Mouse (Mus musculus): ENCODE measurements at regions not wholly inside any gene's neighbourhood (a gene's known extent, or its start where the extent isn't known, plus 50 kb on each side); places are given as distances from the start of the nearest gene placed in this dataset.

- no peak for ATAC-seq (ENCODE audit: low FRiP score)
- no peaks in the 10 kb centered on the region for H3K27me3 ChIP-seq
- no peaks in the 10 kb centered on the region for H3K36me3 ChIP-seq (replicated peaks)
- 78% methylated on average over 5 of the region's 5 CpGs for WGBS
- H3K9ac ChIP-seq = no peak overlapping the region
- no peak overlapping the region for H3K27ac ChIP-seq
- no peaks in the 10 kb centered on the region for H3K9me3 ChIP-seq
- no peak overlapping the region for H3K4me2 ChIP-seq
- H3K4me1 ChIP-seq = no peaks in the 10 kb centered on the region
- no peak overlapping the region for H3K4me3 ChIP-seq (replicated peaks)
Measured at GRCm38 (mm10) chr1:168582434-168582833, 150.4 kb upstream of the Pbx1 start.

DNA sequence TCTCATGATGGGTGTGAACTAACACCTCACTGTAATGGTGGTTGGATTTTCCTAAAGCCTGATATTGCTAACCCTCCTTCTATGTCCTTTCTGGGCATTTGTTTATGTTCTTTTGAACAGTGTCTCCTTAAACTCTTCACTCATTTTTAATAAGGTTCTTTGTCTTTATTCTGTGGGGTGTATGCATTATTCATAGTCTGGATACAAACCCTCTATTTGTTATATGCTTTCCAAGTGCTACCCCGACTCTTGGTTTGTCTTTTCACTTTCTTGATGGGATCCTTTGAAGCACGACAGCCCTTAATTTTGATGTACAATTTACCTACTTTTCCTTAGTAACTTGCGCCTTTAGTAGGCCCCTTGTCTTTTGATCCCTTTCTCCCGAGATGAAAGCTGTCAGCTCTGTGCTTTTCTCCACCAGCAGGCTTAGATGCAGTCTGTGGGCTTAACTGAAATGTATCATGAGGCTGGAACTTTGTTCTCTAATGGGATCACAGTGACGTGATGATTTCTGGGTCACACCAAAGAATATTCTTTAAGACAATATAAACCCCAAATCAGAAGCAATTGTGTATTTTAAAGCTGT lies 138.0 kb upstream of the Pbx1 start:
- H3K9me3 ChIP-seq = no peaks in the 10 kb centered on the region
- WGBS = 24% methylated on average over 5 of the region's 5 CpGs
- no peaks in the 10 kb centered on the region for H3K36me3 ChIP-seq (replicated peaks)
- no peaks in the 10 kb centered on the region for H3K27me3 ChIP-seq
- no peak for ATAC-seq (ENCODE audit: low FRiP score)
- no peak overlapping the region for H3K27ac ChIP-seq
- no peak overlapping the region for H3K4me2 ChIP-seq
- peaks cover 9% of the 10 kb centered on the region; the same call in 1 of the 2 replicates for H3K4me1 ChIP-seq
- no peak overlapping the region for H3K9ac ChIP-seq
- H3K4me3 ChIP-seq (replicated peaks) = no peak overlapping the region

GRCm38 (mm10) chr1:168552394-168552793 lies 120.3 kb upstream of the Pbx1 start:
- Histone ChIP-seq H3K9ac (no peak overlapping the region), H3K27me3 (no peaks in the 10 kb centered on the region), H3K4me2 (no peak overlapping the region), H3K27ac (no peak overlapping the region), H3K36me3 (replicated peaks) (no peaks in the 10 kb centered on the region), H3K9me3 (no peaks in the 10 kb centered on the region), H3K4me1 (peaks cover 18% of the 10 kb centered on the region), H3K4me3 (replicated peaks) (no peak overlapping the region)
- 57% methylated on average over 3 of the region's 3 CpGs for WGBS
- ATAC-seq (ENCODE audit: low FRiP score) = no peak

- peak; percentile 92 for ATAC-seq (ENCODE audit: low FRiP score)
- 12% methylated on average over 7 of the region's 7 CpGs for WGBS
- Histone ChIP-seq H3K4me1 (peaks cover 18% of the 10 kb centered on the region), H3K9ac (no peak overlapping the region), H3K36me3 (replicated peaks) (no peaks in the 10 kb centered on the region), H3K27me3 (no peaks in the 10 kb centered on the region), H3K4me3 (replicated peaks) (no peak overlapping the region), H3K9me3 (no peaks in the 10 kb centered on the region), H3K27ac (peak overlapping the region; percentile 74), H3K4me2 (peak overlapping the region; percentile 13; the same call in 1 of the 2 replicates)
Measured at GRCm38 (mm10) chr1:168549807-168550435, 117.9 kb upstream of the Pbx1 start.

DNA sequence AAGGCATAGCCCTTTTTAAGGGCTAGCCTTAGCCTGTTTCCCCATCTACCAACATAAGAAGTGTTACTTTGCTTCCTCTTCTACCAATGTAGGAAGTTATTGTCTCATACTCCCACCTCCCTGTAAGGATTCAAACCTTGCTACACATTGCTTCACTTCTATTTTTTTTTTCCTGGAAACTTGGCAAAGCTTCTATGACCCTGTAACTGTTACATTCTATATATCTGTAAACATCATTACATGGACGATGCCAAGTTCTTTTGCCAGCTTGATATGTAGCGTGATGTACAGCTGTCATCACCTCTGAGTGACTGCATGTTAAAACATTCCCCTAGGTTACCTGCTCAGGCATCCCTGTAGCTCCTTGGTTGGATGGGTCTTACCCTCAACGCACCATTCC lies 114.1 kb upstream of the Pbx1 start:
- H3K9me3 ChIP-seq = no peaks in the 10 kb centered on the region
- no peak overlapping the region for H3K4me3 ChIP-seq (replicated peaks)
- H3K4me2 ChIP-seq = no peak overlapping the region
- no peaks in the 10 kb centered on the region for H3K27me3 ChIP-seq
- H3K27ac ChIP-seq = no peak overlapping the region
- H3K36me3 ChIP-seq (replicated peaks) = no peaks in the 10 kb centered on the region
- no peak for ATAC-seq (ENCODE audit: low FRiP score)
- H3K4me1 ChIP-seq = peaks cover 21% of the 10 kb centered on the region
- WGBS = 95% methylated on average over 3 of the region's 3 CpGs
- no peak overlapping the region for H3K9ac ChIP-seq

GRCm38 (mm10) chr1:168545072-168545780 lies 113.2 kb upstream of the Pbx1 start:
- ATAC-seq (ENCODE audit: low FRiP score) = no peak
- no peak overlapping the region for H3K4me2 ChIP-seq
- no peaks in the 10 kb centered on the region for H3K27me3 ChIP-seq
- H3K9ac ChIP-seq = no peak overlapping the region
- 90% methylated on average over 7 of the region's 7 CpGs for WGBS
- peaks cover 13% of the 10 kb centered on the region for H3K4me1 ChIP-seq
- no peaks in the 10 kb centered on the region for H3K9me3 ChIP-seq
- no peak overlapping the region for H3K27ac ChIP-seq
- no peaks in the 10 kb centered on the region for H3K36me3 ChIP-seq (replicated peaks)
- H3K4me3 ChIP-seq (replicated peaks) = no peak overlapping the region

DNA sequence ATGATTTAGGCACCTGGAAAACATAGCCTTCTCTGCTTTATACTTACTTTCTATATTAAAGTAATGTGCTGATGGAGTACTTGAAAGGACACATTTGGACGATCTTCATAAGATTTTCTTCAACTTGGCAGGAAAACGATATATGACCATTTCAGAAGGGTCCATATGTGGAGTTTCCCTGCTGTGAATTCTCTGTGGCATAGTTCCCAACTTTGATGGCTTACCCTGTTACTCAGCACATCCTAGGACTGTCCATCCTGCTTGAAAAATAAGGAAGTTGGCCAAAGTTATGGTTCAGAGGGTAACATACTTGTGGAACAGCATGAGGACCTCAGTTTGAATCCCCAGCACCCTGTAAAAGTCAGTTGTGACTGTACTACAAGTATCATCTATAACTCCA lies 109.2 kb upstream of the Pbx1 start:
- H3K27ac ChIP-seq = no peak overlapping the region
- H3K4me2 ChIP-seq = no peak overlapping the region
- 86% methylated on average over 2 of the region's 2 CpGs for WGBS

DNA sequence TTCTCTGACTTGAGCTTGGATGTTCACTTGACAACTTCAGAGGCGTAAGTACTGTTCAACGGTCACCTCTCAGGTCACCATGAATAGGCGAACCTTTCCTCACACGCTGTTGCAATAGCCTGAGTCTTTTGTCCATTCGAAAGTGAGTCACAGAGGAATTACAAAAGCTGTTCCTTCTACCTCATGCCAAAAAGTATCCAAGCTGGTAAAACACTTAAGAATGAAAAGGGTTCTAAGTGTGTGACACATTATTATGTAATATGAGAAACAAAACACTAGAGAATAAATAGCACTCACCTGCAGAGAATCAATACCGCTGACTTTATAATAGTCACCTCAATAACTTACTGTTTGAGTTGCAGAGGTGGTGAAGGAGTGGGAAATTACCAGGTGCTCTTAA lies 86.0 kb upstream of the Pbx1 start:
- no peaks in the 10 kb centered on the region for H3K4me1 ChIP-seq
- no peaks in the 10 kb centered on the region for H3K9me3 ChIP-seq
- H3K36me3 ChIP-seq (replicated peaks) = no peaks in the 10 kb centered on the region
- ATAC-seq (ENCODE audit: low FRiP score) = no peak
- no peaks in the 10 kb centered on the region for H3K27me3 ChIP-seq
- WGBS = 75% methylated on average over 6 of the region's 6 CpGs
- no peak overlapping the region for H3K9ac ChIP-seq
- H3K4me3 ChIP-seq (replicated peaks) = no peak overlapping the region
- no peak overlapping the region for H3K4me2 ChIP-seq
- no peak overlapping the region for H3K27ac ChIP-seq

More for the DNA sequence above, 109.2 kb upstream of the Pbx1 start:
- Histone ChIP-seq H3K27me3 (no peaks in the 10 kb centered on the region), H3K4me3 (replicated peaks) (no peak overlapping the region), H3K36me3 (replicated peaks) (no peaks in the 10 kb centered on the region), H3K4me1 (0 out of 2 replicates have a peak, but pooled peaks cover 5% of the 10 kb centered on the region), H3K9me3 (no peaks in the 10 kb centered on the region), H3K9ac (no peak overlapping the region)
- ATAC-seq (ENCODE audit: low FRiP score) = no peak

- no peak overlapping the region for H3K9ac ChIP-seq
- H3K4me1 ChIP-seq = peaks cover 10% of the 10 kb centered on the region
- 94% methylated on average over 1 of the region's 1 CpGs for WGBS
- no peaks in the 10 kb centered on the region for H3K9me3 ChIP-seq
- no peak overlapping the region for H3K4me3 ChIP-seq (replicated peaks)
- no peak overlapping the region for H3K4me2 ChIP-seq
- no peaks in the 10 kb centered on the region for H3K36me3 ChIP-seq (replicated peaks)
- no peak overlapping the region for H3K27ac ChIP-seq
- ATAC-seq (ENCODE audit: low FRiP score) = no peak
- H3K27me3 ChIP-seq = peaks cover 3% of the 10 kb centered on the region; the same call in 1 of the 2 replicates
Measured at GRCm38 (mm10) chr1:168506326-168506725, 74.3 kb upstream of the Pbx1 start.

GRCm38 (mm10) chr1:168504773-168505172 lies 72.7 kb upstream of the Pbx1 start:
- ATAC-seq (ENCODE audit: low FRiP score) = no peak
- Histone ChIP-seq H3K4me1 (peaks cover 10% of the 10 kb centered on the region), H3K27ac (no peak overlapping the region), H3K9ac (no peak overlapping the region), H3K4me3 (replicated peaks) (no peak overlapping the region), H3K9me3 (no peaks in the 10 kb centered on the region), H3K36me3 (replicated peaks) (no peaks in the 10 kb centered on the region), H3K4me2 (no peak overlapping the region), H3K27me3 (no peaks in the 10 kb centered on the region)
- 82% methylated on average over 9 of the region's 9 CpGs for WGBS

DNA sequence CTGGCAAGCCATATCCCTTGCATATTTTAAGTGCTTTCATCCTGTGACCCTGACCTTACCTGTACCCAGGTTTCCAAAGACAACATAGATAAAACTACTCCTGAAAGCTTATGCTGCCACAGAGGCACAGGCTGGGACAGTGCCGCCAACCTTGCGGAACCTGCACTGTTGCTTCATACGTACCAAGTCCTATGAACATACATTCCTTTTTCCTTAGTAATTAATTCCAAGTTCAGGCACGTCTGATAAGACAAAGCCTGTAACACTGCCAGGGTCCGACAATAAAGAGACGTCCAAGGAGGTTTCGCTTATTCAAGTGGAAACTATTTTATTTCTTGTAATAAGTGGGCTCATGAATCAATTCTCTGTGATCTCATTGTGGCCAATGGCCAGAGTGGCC lies 70.2 kb upstream of the Pbx1 start:
- H3K27ac ChIP-seq = no peak overlapping the region
- peaks cover 10% of the 10 kb centered on the region for H3K4me1 ChIP-seq
- 0 out of 2 replicates have a peak, but pooled peaks cover 3% of the 10 kb centered on the region for H3K27me3 ChIP-seq
- no peaks in the 10 kb centered on the region for H3K9me3 ChIP-seq
- H3K4me2 ChIP-seq = peak overlapping the region; percentile 13; the same call in 1 of the 2 replicates
- no peak overlapping the region for H3K9ac ChIP-seq
- H3K36me3 ChIP-seq (replicated peaks) = no peaks in the 10 kb centered on the region
- H3K4me3 ChIP-seq (replicated peaks) = no peak overlapping the region
- WGBS = 27% methylated on average over 7 of the region's 7 CpGs
- ATAC-seq (ENCODE audit: low FRiP score) = no peak; the same call in 1 of the 2 replicates

DNA sequence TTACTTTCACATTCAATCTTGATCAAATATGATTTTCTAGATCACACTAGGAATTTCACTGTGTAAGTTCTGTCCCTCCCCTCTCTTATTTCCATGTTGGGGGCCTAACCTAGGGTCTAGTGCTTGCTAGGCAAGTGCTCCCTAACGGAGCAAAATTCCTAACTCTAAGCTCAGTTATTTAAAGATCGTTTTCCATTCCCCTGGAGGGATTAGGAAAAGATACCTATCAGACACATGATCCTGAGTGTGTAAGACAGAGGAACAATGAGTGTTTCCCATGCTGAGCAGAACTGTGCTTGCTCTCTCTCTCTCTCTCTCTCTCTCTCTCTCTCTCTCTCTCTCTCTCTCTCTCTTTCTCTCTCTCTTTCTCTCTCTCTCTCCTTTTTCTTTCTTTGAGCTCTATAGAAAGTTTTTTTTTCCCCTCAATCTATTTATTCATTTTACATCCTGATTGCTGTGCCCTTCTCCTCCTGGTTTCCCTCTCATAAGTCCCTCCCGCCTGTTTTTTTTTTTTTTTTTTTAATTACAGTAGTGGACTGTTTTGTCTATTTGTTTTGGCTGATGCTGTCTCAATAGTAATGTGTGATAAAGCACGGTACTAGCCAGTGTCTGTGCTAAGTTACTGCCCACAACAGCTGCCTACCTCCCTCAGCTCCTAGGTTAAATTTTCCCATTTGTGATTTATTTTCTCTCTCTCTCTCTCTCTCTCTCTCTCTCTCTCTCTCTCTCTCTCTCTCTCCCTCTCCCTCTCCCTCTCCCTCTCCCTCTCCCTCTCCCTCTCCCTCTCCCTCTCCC lies 69.5 kb upstream of the Pbx1 start:
- no peak overlapping the region for H3K27ac ChIP-seq
- H3K4me2 ChIP-seq = no peak overlapping the region
- WGBS = 22% methylated on average over 3 of the region's 4 CpGs
- 0 out of 2 replicates have a peak, but pooled peaks cover 3% of the 10 kb centered on the region for H3K27me3 ChIP-seq
- H3K4me1 ChIP-seq = peaks cover 10% of the 10 kb centered on the region
- no peaks in the 10 kb centered on the region for H3K36me3 ChIP-seq (replicated peaks)
- ATAC-seq (ENCODE audit: low FRiP score) = no peak
- H3K4me3 ChIP-seq (replicated peaks) = no peak overlapping the region
- H3K9ac ChIP-seq = no peak overlapping the region
- H3K9me3 ChIP-seq = no peaks in the 10 kb centered on the region

All from forebrain, embryonic 12.5 days (tissue).